Mouse (Mus musculus) neural tube, embryonic 14.5 days (tissue): ENCODE results near the gene AW822073. TPM values are rescaled to one million over a fixed set of nuclear protein-coding genes. Genes with fewer than 3 reads are reported as not detected.
"Not testable (repeated sequence)": the region's sequence is repeated elsewhere in the genome, so short reads cannot be mapped to it uniquely, and the experiment has no call there.

ENCODE experiments used
- ATAC-seq: fragments of 200-750 bp; cut with Nextera tagmentation; 2 replicates; pipeline ENCODE4 v1.8.0; 2017; ENCODE audit warnings: low read depth, mild to moderate bottlenecking, moderate TSS enrichment, moderate library complexity
- H3K27ac ChIP-seq: fragments of 300-500 bp; sonication (generic); 2 replicates; pipeline ENCODE4 v1.5.1; 2014; ENCODE audit warnings: low read depth, mild to moderate bottlenecking, control low read depth, low read length, moderate library complexity, mixed read lengths
- H3K27me3 ChIP-seq: fragments of 300-500 bp; sonication (generic); 2 replicates; pipeline ENCODE4 v1.6.1; 2014; ENCODE audit warnings: low read length; ENCODE audit not compliant: control insufficient read depth, insufficient read depth
- H3K36me3 ChIP-seq: fragments of 300-500 bp; sonication (generic); 2 replicates; pipeline ENCODE4 v1.6.1; 2014; ENCODE audit warnings: low read length, mixed read lengths; ENCODE audit not compliant: control insufficient read depth, insufficient read depth
- H3K4me1 ChIP-seq: fragments of 300-500 bp; sonication (generic); 2 replicates; pipeline ENCODE4 v1.6.1; 2014; ENCODE audit warnings: low read length; ENCODE audit not compliant: control insufficient read depth, insufficient read depth
- H3K4me2 ChIP-seq: fragments of 300-500 bp; sonication (generic); 2 replicates; pipeline ENCODE4 v1.6.1; 2014; ENCODE audit warnings: mild to moderate bottlenecking, low read depth, low read length, control low read depth
- H3K4me3 ChIP-seq: fragments of 300-500 bp; sonication (generic); 2 replicates; pipeline ENCODE4 v1.5.1; 2014; ENCODE audit warnings: low read depth, low read length, control low read depth, mixed read lengths
- H3K9ac ChIP-seq: fragments of 300-500 bp; sonication (generic); replicated peaks from 2 replicates; pipeline ENCODE4 v1.6.1; 2014; ENCODE audit warnings: low read depth, mild to moderate bottlenecking, control low read depth, low read length, mixed read lengths
- H3K9me3 ChIP-seq: fragments of 300-500 bp; sonication (generic); 2 replicates; pipeline ENCODE4 v1.6.1; 2016; ENCODE audit warnings: low read length; ENCODE audit not compliant: control insufficient read depth
- WGBS: fragments of 180-500 bp; shearing (Covaris S2); extraction: QIAGEN DNeasy Blood & Tissue Kit; methylation state at CpG from one replicate; pipeline ENCODE4 v1.1.7; 2014; 5-methylcytosine and 5-hydroxymethylcytosine counted together
- polyA plus RNA-seq: library from polyadenylated mRNA; unstranded; fragments of >200 nt; fragmentation: Nextera tagmentation; extraction: Ambion mirVana; gene quantifications from 2 replicates; pipeline ENCODE4 v1.2.1, GENCODE M21; 2014

The AW822073 gene
- not detected in 2 replicates for polyA plus RNA-seq

GRCm38 (mm10) chr10:58224827-58225785, at the start of gene AW822073:
AW822073 (minus strand) TSS chr10:58224930.
- not testable (repeated sequence) for H3K9ac ChIP-seq, H3K4me1 ChIP-seq, H3K27ac ChIP-seq, H3K27me3 ChIP-seq, H3K36me3 ChIP-seq, ATAC-seq, H3K4me2 ChIP-seq, H3K4me3 ChIP-seq, H3K9me3 ChIP-seq
- 86% methylated on average over 16 of the region's 18 CpGs for WGBS

GRCm38 (mm10) chr10:58258466-58258865, 33.7 kb upstream of the AW822073 start:
- H3K4me3 ChIP-seq, result no peak overlapping the region
- 75% methylated on average over 5 of the region's 5 CpGs for WGBS

GRCm38 (mm10) chr10:58255954-58256353, 31.2 kb upstream of the AW822073 start:
- Histone ChIP-seq H3K27ac (no peak overlapping the region), H3K9ac (peak overlapping the region; percentile 78), H3K4me2 (peak overlapping the region; percentile 62), H3K4me3 (peak overlapping the region; percentile 87), H3K27me3 (no peaks in the 10 kb centered on the region), H3K36me3 (no peaks in the 10 kb centered on the region), H3K4me1 (peaks cover 9% of the 10 kb centered on the region; the same call in 1 of the 2 replicates), H3K9me3 (no peaks in the 10 kb centered on the region)
- WGBS, result 12% methylated on average over 4 of the region's 4 CpGs
- ATAC-seq, result no peak

More at GRCm38 (mm10) chr10:58258466-58258865, 33.7 kb upstream of the AW822073 start:
- no peak overlapping the region for H3K9ac ChIP-seq
- H3K4me2 ChIP-seq, result no peak overlapping the region
- no peaks in the 10 kb centered on the region for H3K27me3 ChIP-seq
- H3K27ac ChIP-seq, result no peak overlapping the region
- peaks cover 9% of the 10 kb centered on the region; the same call in 1 of the 2 replicates for H3K4me1 ChIP-seq
- no peak for ATAC-seq
- H3K36me3 ChIP-seq, result 0 out of 2 replicates have a peak, but pooled peaks cover 4% of the 10 kb centered on the region
- H3K9me3 ChIP-seq, result no peaks in the 10 kb centered on the region

GRCm38 (mm10) chr10:58255213-58255892, 30.6 kb upstream of the AW822073 start, which contains the start of gene Gcc2:
Gcc2 (plus strand) TSS chr10:58255497.
- no peaks in the 10 kb centered on the region for H3K27me3 ChIP-seq
- peak within 1 kb of the TSS; percentile 87 for H3K4me3 ChIP-seq
- ATAC-seq, result peak; percentile 100
- H3K9me3 ChIP-seq, result no peaks in the 10 kb centered on the region
- WGBS, result under 1% methylated on average over 42 of the region's 58 CpGs
- peak within 1 kb of the TSS; percentile 78 for H3K9ac ChIP-seq
- H3K36me3 ChIP-seq, result no peaks in the 10 kb centered on the region
- H3K4me1 ChIP-seq, result peaks cover 9% of the 10 kb centered on the region; the same call in 1 of the 2 replicates
- peak within 1 kb of the TSS; percentile 70 for H3K27ac ChIP-seq
- peak within 1 kb of the TSS; percentile 62 for H3K4me2 ChIP-seq

GRCm38 (mm10) chr10:58254635-58255175, 30.0 kb upstream of the AW822073 start:
- Histone ChIP-seq H3K9ac (peak overlapping the region; percentile 78), H3K27me3 (no peaks in the 10 kb centered on the region), H3K27ac (no peak overlapping the region), H3K9me3 (no peaks in the 10 kb centered on the region), H3K36me3 (no peaks in the 10 kb centered on the region), H3K4me2 (peak overlapping the region; percentile 62), H3K4me1 (peaks cover 9% of the 10 kb centered on the region; the same call in 1 of the 2 replicates), H3K4me3 (peak overlapping the region; percentile 87)
- WGBS, result 32% methylated on average over 6 of the region's 6 CpGs
- ATAC-seq, result peak; percentile 25

- Histone ChIP-seq H3K4me1 (peaks cover under 1% of the 10 kb centered on the region; the same call in 1 of the 2 replicates), H3K27me3 (no peaks in the 10 kb centered on the region), H3K36me3 (no peaks in the 10 kb centered on the region), H3K9me3 (no peaks in the 10 kb centered on the region), H3K4me2 (no peak overlapping the region), H3K4me3 (no peak overlapping the region), H3K9ac (no peak overlapping the region), H3K27ac (no peak overlapping the region)
- no peak for ATAC-seq
- WGBS, result 23% methylated on average over 1 of the region's 1 CpGs
These were observed 24.8 kb upstream of the AW822073 start for GRCm38 (mm10) chr10:58249535-58249934.

GRCm38 (mm10) chr10:58238984-58239740, 14.4 kb upstream of the AW822073 start:
- not testable (repeated sequence) for H3K4me2 ChIP-seq, H3K27ac ChIP-seq, H3K9me3 ChIP-seq, H3K4me3 ChIP-seq, H3K4me1 ChIP-seq, H3K9ac ChIP-seq, H3K36me3 ChIP-seq, H3K27me3 ChIP-seq
- WGBS, result 87% methylated on average over 7 of the region's 8 CpGs
- ATAC-seq, result peak; percentile 83

- Histone ChIP-seq H3K27me3 (no peaks in the 10 kb centered on the region), H3K4me2 (no peak within 1 kb of the TSS), H3K9me3 (peaks cover 12% of the 10 kb centered on the region), H3K27ac (no peak within 1 kb of the TSS), H3K4me3 (no peak within 1 kb of the TSS), H3K36me3 (no peaks in the 10 kb centered on the region), H3K4me1 (no peaks in the 10 kb centered on the region), H3K9ac (no peak within 1 kb of the TSS)
- no peak for ATAC-seq
- WGBS, result 89% methylated on average over 10 of the region's 10 CpGs
These were observed 11.9 kb upstream of the AW822073 start, which contains the start of gene Gm4981 for GRCm38 (mm10) chr10:58236613-58237012. Gm4981 (minus strand) TSS chr10:58236701.
